Mouse (Mus musculus) heart, adult 2 months (tissue): ENCODE measurements at regions not wholly inside any gene's neighbourhood (a gene's known extent, or its start where the extent isn't known, plus 50 kb on each side); places are given as distances from the start of the nearest gene placed in this dataset.

Experiments used
- DNase-seq, 2 experiments: peaks; one replicate each; pipeline ENCODE4 v3.0.0; 2021
- H3K27ac ChIP-seq: fragments of 200-600 bp; 2 replicates; pipeline ENCODE4 v1.8.1; 2022
- H3K27me3 ChIP-seq: fragments of 200-500 bp; 2 replicates; pipeline ENCODE4 v1.6.1; 2012; ENCODE audit warnings: mild to moderate bottlenecking, low read length, inconsistent platforms, mixed read lengths; ENCODE audit not compliant: control insufficient read depth, insufficient read depth
- H3K36me3 ChIP-seq: fragments of 200-500 bp; 2 replicates; pipeline ENCODE4 v1.6.1; 2012; ENCODE audit warnings: low read length, inconsistent platforms; ENCODE audit not compliant: control insufficient read depth, insufficient read depth
- H3K4me1 ChIP-seq: fragments of 200-500 bp; 2 replicates; pipeline ENCODE4 v1.6.1; 2011; ENCODE audit warnings: low read length; ENCODE audit not compliant: control insufficient read depth, insufficient read depth
- H3K4me3 ChIP-seq: fragments of 200-600 bp; 2 replicates; pipeline ENCODE4 v1.8.1; 2022
- H3K79me2 ChIP-seq: fragments of 200-500 bp; replicated peaks from 2 replicates; pipeline ENCODE4 v1.6.1; 2012; ENCODE audit warnings: mild to moderate bottlenecking, inconsistent platforms, low read length, moderate library complexity, mixed read lengths; ENCODE audit not compliant: control insufficient read depth, insufficient read depth
- H3K9ac ChIP-seq: fragments of 200-500 bp; 2 replicates; pipeline ENCODE4 v1.6.1; 2012; ENCODE audit warnings: low read depth, mild to moderate bottlenecking, control low read depth, inconsistent platforms, low read length, mixed read lengths
- CTCF ChIP-seq: fragments of 200-600 bp; IDR thresholded peaks from 2 replicates; pipeline ENCODE4 v1.8.1; 2022; ENCODE audit warnings: antibody characterized with exemption, mild to moderate bottlenecking, moderate library complexity
- EP300 ChIP-seq: fragments of 200-500 bp; IDR thresholded peaks from 2 replicates; pipeline ENCODE4 v1.6.1; 2011; ENCODE audit warnings: low read depth, low read length, control low read depth; ENCODE audit not compliant: insufficient read depth
- POLR2A ChIP-seq: fragments of 200-500 bp; IDR thresholded peaks from 2 replicates; pipeline ENCODE4 v1.6.1; 2011; ENCODE audit warnings: mild to moderate bottlenecking, low read depth, low read length, control low read depth; ENCODE audit not compliant: insufficient read depth
- WGBS: fragments of 180-500 bp; shearing (Covaris S2); methylation state at CpG from one replicate; pipeline ENCODE4 v1.1.7; 2018; 5-methylcytosine and 5-hydroxymethylcytosine counted together
- intact Hi-C: fragments of 180-260 bp; cut with DNase I; formaldehyde crosslinking; loops from one replicate; pipeline ENCODE4 v1.15.1; 2025

- no peaks in the 10 kb centered on the region for H3K36me3 ChIP-seq
- no peak for DNase-seq
- no peak overlapping the region for H3K4me3 ChIP-seq
- H3K27ac ChIP-seq: no peak overlapping the region
- no peaks in the 10 kb centered on the region for H3K79me2 ChIP-seq
- no peak overlapping the region for H3K9ac ChIP-seq
- no peaks in the 10 kb centered on the region for H3K4me1 ChIP-seq
- WGBS: 68% methylated on average over 12 of the region's 12 CpGs
- TF ChIP-seq EP300 (no peak), POLR2A (no peak), CTCF (no peak)
- no peaks in the 10 kb centered on the region for H3K27me3 ChIP-seq
- intact Hi-C loops: no loop called here
Measured at GRCm38 (mm10) chr15:51502058-51502741, 2382.5 kb upstream of the Gm7489 start.

GRCm38 (mm10) chr15:51502742-51503270 lies 2381.9 kb upstream of the Gm7489 start:
- Histone ChIP-seq H3K4me1 (no peaks in the 10 kb centered on the region), H3K4me3 (no peak overlapping the region), H3K36me3 (no peaks in the 10 kb centered on the region), H3K9ac (no peak overlapping the region), H3K27me3 (no peaks in the 10 kb centered on the region), H3K27ac (no peak overlapping the region), H3K79me2 (no peaks in the 10 kb centered on the region)
- WGBS: 68% methylated on average over 10 of the region's 10 CpGs
- TF ChIP-seq CTCF (no peak), EP300 (no peak), POLR2A (no peak)
- DNase-seq: no peak
- intact Hi-C loops: no loop called here

- Histone ChIP-seq H3K9ac (no peak overlapping the region), H3K79me2 (no peaks in the 10 kb centered on the region), H3K27me3 (no peaks in the 10 kb centered on the region), H3K4me3 (no peak overlapping the region), H3K4me1 (no peaks in the 10 kb centered on the region), H3K36me3 (no peaks in the 10 kb centered on the region), H3K27ac (no peak overlapping the region)
- 21% methylated on average over 8 of the region's 8 CpGs for WGBS
- no peak for DNase-seq
- intact Hi-C loops: no loop called here
- TF ChIP-seq CTCF: no peak
- TF ChIP-seq POLR2A: no peak
- TF ChIP-seq EP300: no peak
Measured at GRCm38 (mm10) chr15:51503341-51503740, 2381.4 kb upstream of the Gm7489 start.

- H3K79me2 ChIP-seq: no peaks in the 10 kb centered on the region
- no peak for TF ChIP-seq POLR2A
- TF ChIP-seq EP300: no peak
- no peak for TF ChIP-seq CTCF
- no peak for DNase-seq
- H3K9ac ChIP-seq: no peak overlapping the region
- intact Hi-C loops: no loop called here
- H3K36me3 ChIP-seq: no peaks in the 10 kb centered on the region
- WGBS: 93% methylated on average over 11 of the region's 11 CpGs
- H3K27ac ChIP-seq: no peak overlapping the region
- H3K4me3 ChIP-seq: no peak overlapping the region
- H3K27me3 ChIP-seq: no peaks in the 10 kb centered on the region
- no peaks in the 10 kb centered on the region for H3K4me1 ChIP-seq
Measured at GRCm38 (mm10) chr15:51504016-51504760, 2380.5 kb upstream of the Gm7489 start.

- no peak overlapping the region for H3K9ac ChIP-seq
- no peak for DNase-seq
- no peaks in the 10 kb centered on the region for H3K79me2 ChIP-seq
Measured at GRCm38 (mm10) chr15:51504789-51505188, 2379.9 kb upstream of the Gm7489 start.

GRCm38 (mm10) chr15:51507126-51507525 lies 2377.6 kb upstream of the Gm7489 start:
- no peaks in the 10 kb centered on the region for H3K27me3 ChIP-seq
- intact Hi-C loops: no loop called here
- TF ChIP-seq POLR2A (no peak), EP300 (no peak), CTCF (no peak)
- no peaks in the 10 kb centered on the region for H3K36me3 ChIP-seq
- H3K79me2 ChIP-seq: no peaks in the 10 kb centered on the region
- H3K27ac ChIP-seq: no peak overlapping the region
- H3K4me1 ChIP-seq: no peaks in the 10 kb centered on the region
- no peak overlapping the region for H3K9ac ChIP-seq
- 70% methylated on average over 2 of the region's 2 CpGs for WGBS
- H3K4me3 ChIP-seq: no peak overlapping the region
- DNase-seq: no peak

More at GRCm38 (mm10) chr15:51504789-51505188, 2379.9 kb upstream of the Gm7489 start:
- no peaks in the 10 kb centered on the region for H3K4me1 ChIP-seq
- 70% methylated on average over 5 of the region's 5 CpGs for WGBS
- H3K36me3 ChIP-seq: no peaks in the 10 kb centered on the region
- no peak overlapping the region for H3K4me3 ChIP-seq
- intact Hi-C loops: no loop called here
- no peak for TF ChIP-seq EP300
- TF ChIP-seq CTCF: 0 out of 2 replicates have a peak, but pooled peaks have one; percentile 5
- H3K27me3 ChIP-seq: no peaks in the 10 kb centered on the region
- no peak overlapping the region for H3K27ac ChIP-seq
